Mouse (Mus musculus) adrenal gland (tissue): ENCODE data around the gene Cspg4.

Experiments used
- intact Hi-C: fragments of 180-260 bp; cut with DNase I; formaldehyde crosslinking; loops from one replicate; pipeline ENCODE4 v1.15.1; 2025

Gene Cspg4

GRCm38 (mm10) chr9:56923841-56924650, 59.2 kb downstream of the Cspg4 start:
- intact Hi-C loops = no loop called here

- intact Hi-C loops = loop anchor here (5.0 kb wide), 1 partner anchor 208 kb away; the partner anchor contains the start of gene Man2c1
Measured at GRCm38 (mm10) chr9:56924651-56925027, 59.8 kb downstream of the Cspg4 start.

- intact Hi-C loops = loop anchor here (5.0 kb wide), 1 partner anchor 207 kb away; the partner anchor contains the start of gene Man2c1
Measured at GRCm38 (mm10) chr9:56925291-56926024, 60.6 kb downstream of the Cspg4 start.

- intact Hi-C loops = loop anchor here (5.0 kb wide), 1 partner anchor 206 kb away; the partner anchor contains the start of gene Man2c1
Measured at GRCm38 (mm10) chr9:56926025-56926360, 61.2 kb downstream of the Cspg4 start.

GRCm38 (mm10) chr9:56926387-56926786, 61.6 kb downstream of the Cspg4 start:
- intact Hi-C loops = loop anchor here (5.0 kb wide), 1 partner anchor 206 kb away; the partner anchor contains the start of gene Man2c1

GRCm38 (mm10) chr9:56927191-56928012, 62.6 kb downstream of the Cspg4 start:
- intact Hi-C loops = loop anchor here (1.0 to 5.0 kb wide), 2 partner anchors 10 to 205 kb away; partner anchors contain the start of genes Imp3 and Man2c1

GRCm38 (mm10) chr9:56928041-56928811, 63.4 kb downstream of the Cspg4 start, which contains the start of gene Snx33:
Snx33 (minus strand) TSS chr9:56928371.
- intact Hi-C loops = loop anchor here (1.0 to 5.0 kb wide), 2 partner anchors 9 to 204 kb away; partner anchors contain the start of genes Imp3 and Man2c1

- intact Hi-C loops = loop anchor here (5.0 kb wide), 1 partner anchor 203 kb away; the partner anchor contains the start of gene Man2c1
Measured at GRCm38 (mm10) chr9:56929496-56929895, 64.7 kb downstream of the Cspg4 start.

- intact Hi-C loops = no loop called here
Measured at GRCm38 (mm10) chr9:56930556-56930955, 65.7 kb downstream of the Cspg4 start.

GRCm38 (mm10) chr9:56936861-56937222, 72.0 kb downstream of the Cspg4 start:
- intact Hi-C loops = loop anchor here (1.0 kb wide), 1 partner anchor 9 kb away; the partner anchor contains the start of gene Snx33

- intact Hi-C loops = loop anchor here (1.0 kb wide), 1 partner anchor 9 kb away; the partner anchor contains the start of gene Snx33
Measured at GRCm38 (mm10) chr9:56937223-56938160, 72.7 kb downstream of the Cspg4 start, which contains the start of gene Imp3. Imp3 (plus strand) TSS chr9:56937475.

GRCm38 (mm10) chr9:56938374-56938773, 73.5 kb downstream of the Cspg4 start:
- intact Hi-C loops = no loop called here

- intact Hi-C loops = loop anchor here (10.0 kb wide), 1 partner anchor 53 kb away; no protein-coding TSS in a partner anchor
Measured at GRCm38 (mm10) chr9:56947481-56947880, 82.6 kb downstream of the Cspg4 start.

GRCm38 (mm10) chr9:56948699-56949098, 83.9 kb downstream of the Cspg4 start:
- intact Hi-C loops = loop anchor here (10.0 kb wide), 1 partner anchor 54 kb away; no protein-coding TSS in a partner anchor
